Mouse (Mus musculus) adrenal gland, adult 2 months (tissue): Measurements from ENCODE around the gene Cox4i2. TPM values are rescaled to one million over a fixed set of nuclear protein-coding genes. Genes with fewer than 3 reads are reported as not detected.

Source experiments
- DNase-seq: peaks from one replicate; pipeline ENCODE4 v3.0.0; 2021
- polyA plus RNA-seq: library from polyadenylated mRNA; depleted of rRNA; stranded (reverse); fragments of >200 nt; gene quantifications from 2 replicates; pipeline ENCODE4 v1.2.3, GENCODE M21; 2012
- total RNA-seq, 2 experiments: library from RNA; stranded (reverse); gene quantifications; 2 replicates each; pipeline ENCODE4 v1.2.3; 2021

Cox4i2 gene
- total and polyA plus RNA-seq, 3 experiments, result 1.4 to 3.9 (median 3.4) TPM

- no peak for DNase-seq
These were observed 15.7 kb downstream of the Cox4i2 start for GRCm38 (mm10) chr2:152769677-152770076.

GRCm38 (mm10) chr2:152771571-152771970 is 17.6 kb downstream of the Cox4i2 start:
- DNase-seq, result no peak

- no peak for DNase-seq
These were observed 18.3 kb downstream of the Cox4i2 start for GRCm38 (mm10) chr2:152772231-152772630.

GRCm38 (mm10) chr2:152775357-152775756 is 21.4 kb downstream of the Cox4i2 start:
- DNase-seq, result no peak

- no peak for DNase-seq
These were observed 22.0 kb downstream of the Cox4i2 start for GRCm38 (mm10) chr2:152776019-152776418.

- no peak for DNase-seq
These were observed 22.5 kb downstream of the Cox4i2 start for GRCm38 (mm10) chr2:152776435-152776834.

GRCm38 (mm10) chr2:152777081-152777480 is 23.1 kb downstream of the Cox4i2 start:
- no peak for DNase-seq

- DNase-seq, result peak; percentile 70
These were observed 26.5 kb downstream of the Cox4i2 start for GRCm38 (mm10) chr2:152780466-152780865.

GRCm38 (mm10) chr2:152781031-152781711 is 27.2 kb downstream of the Cox4i2 start:
- peak; percentile 73 for DNase-seq

- DNase-seq, result peak; percentile 81
These were observed 28.7 kb downstream of the Cox4i2 start for GRCm38 (mm10) chr2:152782656-152783055.

GRCm38 (mm10) chr2:152783241-152783640 is 29.3 kb downstream of the Cox4i2 start:
- no peak for DNase-seq

- no peak for DNase-seq
These were observed 30.7 kb downstream of the Cox4i2 start for GRCm38 (mm10) chr2:152784640-152785039.

GRCm38 (mm10) chr2:152785446-152786350 is 31.7 kb downstream of the Cox4i2 start:
- peak; percentile 84 for DNase-seq

GRCm38 (mm10) chr2:152787136-152787535 is 33.2 kb downstream of the Cox4i2 start:
- no peak for DNase-seq

GRCm38 (mm10) chr2:152787543-152787942 is 33.6 kb downstream of the Cox4i2 start:
- DNase-seq, result no peak

GRCm38 (mm10) chr2:152788892-152789421 is 35.0 kb downstream of the Cox4i2 start:
- DNase-seq, result no peak

- DNase-seq, result no peak
These were observed 35.6 kb downstream of the Cox4i2 start for GRCm38 (mm10) chr2:152789591-152789999.

- DNase-seq, result no peak
These were observed 38.5 kb downstream of the Cox4i2 start for GRCm38 (mm10) chr2:152792461-152792860.

- no peak for DNase-seq
These were observed 39.4 kb downstream of the Cox4i2 start for GRCm38 (mm10) chr2:152793381-152793780.

GRCm38 (mm10) chr2:152794281-152794827 is 40.4 kb downstream of the Cox4i2 start:
- no peak for DNase-seq

- DNase-seq, result no peak
These were observed 43.6 kb downstream of the Cox4i2 start for GRCm38 (mm10) chr2:152797589-152797988.

- no peak for DNase-seq
These were observed 46.2 kb downstream of the Cox4i2 start for GRCm38 (mm10) chr2:152799954-152800761.
